Mouse (Mus musculus) spleen, postnatal 4 days (tissue): ENCODE measurements around the gene Ulk4.

Experiments used
- DNase-seq, 2 experiments: peaks; one replicate each; pipeline ENCODE4 v3.0.0; 2022; ENCODE audit warnings: low spot score in 2 of 2

The Ulk4 gene

DNA sequence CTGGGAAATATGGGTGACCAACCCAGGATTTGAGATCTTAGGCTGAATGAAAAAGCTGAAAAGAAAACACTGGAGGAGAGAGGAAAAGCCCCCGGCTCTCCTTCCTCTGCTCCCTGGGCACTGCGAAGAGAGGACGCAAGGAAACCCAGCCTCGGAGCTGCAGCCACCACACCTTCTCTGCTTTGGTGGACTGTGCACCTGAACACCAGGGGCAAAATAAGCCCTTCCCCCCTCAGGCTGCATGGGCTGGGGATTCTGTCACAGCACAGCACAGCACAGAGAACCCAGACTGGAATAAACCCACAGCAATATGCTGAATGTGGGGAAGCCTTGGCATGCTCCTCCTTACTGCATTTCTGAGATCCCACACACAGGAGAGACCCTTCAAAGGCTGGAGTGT lies 81.9 kb downstream of the Ulk4 start:
- no peak for DNase-seq

GRCm38 (mm10) chr9:121192601-121193370 lies 84.2 kb downstream of the Ulk4 start:
- DNase-seq: no peak

- DNase-seq: no peak
These were observed 89.2 kb downstream of the Ulk4 start for GRCm38 (mm10) chr9:121187811-121188210.

DNA sequence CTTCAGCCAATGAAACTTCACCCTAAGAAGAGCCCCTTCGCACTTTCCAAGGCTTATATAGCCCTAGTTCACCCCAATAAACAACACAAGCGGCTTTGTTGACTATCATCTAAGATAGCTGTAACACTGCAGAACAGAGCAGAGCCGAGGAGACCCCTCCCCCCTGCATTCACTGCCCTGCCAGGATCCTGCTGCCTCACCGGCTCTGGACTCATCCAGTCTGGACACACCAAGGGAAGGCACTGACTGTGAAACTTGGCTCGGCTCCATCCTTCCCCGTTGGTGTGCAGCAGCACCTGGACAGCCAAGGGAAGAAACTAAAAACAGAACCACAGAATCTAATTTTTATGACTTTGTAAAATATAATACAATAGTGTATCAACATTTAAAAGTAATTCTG lies 91.2 kb downstream of the Ulk4 start:
- DNase-seq: no peak

GRCm38 (mm10) chr9:121176350-121176749 lies 100.6 kb downstream of the Ulk4 start:
- DNase-seq: no peak

GRCm38 (mm10) chr9:121175201-121175600 lies 101.8 kb downstream of the Ulk4 start:
- DNase-seq: no peak

DNA sequence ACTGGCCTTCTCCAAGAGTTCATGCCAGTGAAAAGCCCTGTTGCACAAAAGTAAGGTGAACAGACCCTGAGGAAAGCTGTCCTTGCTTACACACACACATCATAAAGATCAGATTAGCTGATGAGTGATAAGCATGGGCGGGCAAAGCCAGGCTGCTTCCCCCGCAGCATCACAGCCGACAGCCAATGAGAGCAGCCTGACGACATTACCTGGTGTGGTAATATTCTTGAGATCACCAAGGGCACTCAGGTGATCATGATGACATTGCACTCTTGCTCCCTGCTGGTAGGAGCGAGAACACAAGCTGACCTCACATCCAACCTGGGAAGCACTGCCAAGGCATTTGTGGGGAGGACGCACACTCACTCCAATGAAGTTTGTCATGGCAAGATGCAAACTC lies 104.9 kb downstream of the Ulk4 start:
- DNase-seq: no peak

- DNase-seq: no peak
These were observed 105.4 kb downstream of the Ulk4 start for GRCm38 (mm10) chr9:121171609-121172008.

DNA sequence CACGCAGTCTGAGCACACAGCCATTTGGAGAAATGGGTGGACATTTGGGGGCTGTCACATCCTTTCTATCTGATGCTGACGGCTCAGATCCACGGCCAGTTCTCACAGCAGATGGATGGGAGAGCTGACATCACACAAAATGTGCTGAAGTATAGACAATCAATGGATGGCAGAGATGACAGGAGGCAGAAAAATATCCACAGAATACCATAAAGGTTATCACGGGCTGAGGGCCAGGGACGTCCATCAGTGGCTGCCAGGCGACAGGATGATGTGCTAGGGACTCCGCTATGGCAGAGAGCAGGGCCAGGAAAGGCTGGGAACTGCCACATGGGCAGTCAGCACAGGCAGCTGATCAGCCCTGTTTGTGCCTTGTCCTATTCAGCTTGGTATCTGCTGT lies 112.4 kb downstream of the Ulk4 start:
- no peak for DNase-seq

DNA sequence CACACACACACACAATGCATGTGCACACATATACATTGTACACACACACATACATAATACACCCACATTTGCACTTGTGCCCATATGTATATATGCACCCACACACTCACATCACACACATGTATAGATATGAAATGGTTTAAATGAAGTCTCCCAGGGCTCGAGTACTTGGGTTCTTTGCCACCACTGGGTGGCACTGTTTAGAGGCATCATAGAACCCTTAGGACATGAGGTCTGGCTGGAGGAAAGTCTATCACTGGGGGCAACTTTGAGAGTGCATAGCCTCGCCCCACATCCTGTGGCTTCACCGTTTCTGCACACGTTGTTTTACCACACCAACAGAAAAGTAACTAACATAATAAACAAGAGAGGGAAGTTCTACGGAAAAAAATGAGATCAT lies 114.2 kb downstream of the Ulk4 start:
- DNase-seq: no peak

DNA sequence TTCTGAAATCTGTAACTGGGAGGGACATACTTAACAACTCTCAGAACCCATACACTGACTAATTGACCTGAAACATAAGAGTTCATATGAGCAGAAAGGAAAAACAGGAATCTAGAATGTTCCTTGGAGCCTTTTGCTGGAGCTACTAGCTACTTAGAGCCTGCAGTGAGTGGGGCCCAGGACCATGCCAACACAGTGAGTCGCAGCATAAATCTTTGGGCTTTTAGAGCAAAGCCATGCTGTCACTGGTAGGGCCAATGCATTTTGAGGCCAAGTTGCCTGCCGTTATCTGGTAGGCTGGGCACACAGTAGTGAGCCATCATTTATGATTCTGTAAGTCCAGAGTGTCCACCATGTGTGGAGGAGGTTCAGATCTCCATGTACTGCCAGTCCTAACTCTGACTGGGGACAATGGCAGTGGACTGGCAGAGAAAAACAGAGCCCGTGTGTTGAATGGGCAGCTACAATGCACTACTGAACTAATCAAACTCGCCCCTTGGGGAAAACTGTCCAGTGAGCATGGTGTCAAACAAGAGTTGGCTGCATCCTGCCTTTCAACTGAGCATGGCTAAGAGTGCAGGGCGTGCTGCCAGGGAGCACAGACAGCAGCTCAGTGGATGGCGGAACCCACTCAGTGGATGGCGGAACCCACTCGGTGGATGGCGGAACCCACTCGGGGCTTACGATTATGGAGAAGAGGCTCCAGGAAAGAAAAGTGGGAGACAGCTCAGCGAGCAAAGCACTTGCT lies 115.0 kb downstream of the Ulk4 start:
- DNase-seq: no peak

DNA sequence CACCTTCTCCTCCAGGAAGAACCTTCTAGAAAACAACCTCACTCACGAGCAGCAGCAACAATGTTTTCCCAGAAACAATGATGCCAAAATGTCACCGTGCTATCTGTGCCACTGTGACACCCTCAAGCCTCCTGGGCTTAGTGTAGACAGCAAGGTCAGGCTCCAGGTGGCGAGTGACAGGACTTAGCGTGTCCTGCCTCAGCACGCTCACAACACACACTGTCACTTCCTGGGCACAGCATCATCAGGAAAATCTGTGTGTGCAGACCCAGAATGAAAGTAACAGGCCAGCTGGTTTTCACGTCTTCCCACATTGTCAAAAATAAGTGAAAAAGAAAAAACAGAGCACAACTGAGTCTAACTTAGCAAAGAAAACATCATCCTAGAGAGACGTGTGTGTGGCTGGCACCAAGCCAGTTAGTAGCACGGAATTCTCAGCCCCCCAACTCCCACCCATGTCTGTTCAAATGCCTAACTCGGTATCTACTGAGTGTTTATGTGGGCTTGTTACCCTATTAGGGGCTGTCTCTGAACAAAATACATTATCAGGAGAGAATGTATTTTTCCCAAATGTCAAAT lies 120.7 kb downstream of the Ulk4 start:
- no peak for DNase-seq

DNA sequence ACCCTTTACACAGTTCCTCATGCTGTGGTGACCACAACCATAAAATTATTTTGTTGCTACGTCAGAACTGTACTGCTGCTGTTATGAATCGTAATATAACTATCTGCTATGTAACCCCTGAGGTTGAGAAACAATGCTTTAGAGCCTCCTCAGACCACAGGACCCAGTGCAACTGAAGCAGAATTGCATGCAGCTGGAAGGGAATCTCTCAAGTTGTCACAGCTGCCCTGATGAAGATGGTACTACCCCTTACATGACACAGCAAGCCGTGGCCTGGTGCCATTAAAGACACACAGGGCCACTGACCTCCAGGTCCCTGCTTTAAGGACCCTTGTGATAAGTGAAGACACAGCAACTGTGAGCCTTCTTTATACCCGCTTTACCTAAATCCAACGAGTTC lies 123.7 kb downstream of the Ulk4 start:
- DNase-seq: no peak

DNA sequence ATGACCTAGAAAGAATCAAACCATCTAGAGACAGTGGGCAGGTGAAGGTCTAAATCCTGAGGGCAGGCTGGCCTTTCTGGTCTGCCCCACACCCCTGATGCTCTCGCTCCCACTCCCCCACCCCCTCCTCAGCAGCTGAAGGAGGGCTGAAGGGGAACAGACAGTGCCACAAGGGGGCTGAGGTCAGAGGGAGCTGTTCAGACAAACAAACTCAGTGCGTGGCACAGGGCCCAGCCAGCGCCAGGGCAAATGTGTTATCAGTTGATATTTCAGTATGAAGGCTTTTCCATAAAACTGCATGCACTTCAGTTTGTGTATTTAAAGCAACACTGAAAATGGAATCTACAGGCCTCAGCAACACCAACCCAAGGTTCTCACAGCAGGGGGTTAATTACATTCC lies 128.4 kb downstream of the Ulk4 start:
- DNase-seq: no peak

- no peak for DNase-seq
These were observed 133.8 kb downstream of the Ulk4 start for GRCm38 (mm10) chr9:121143208-121143607.

- DNase-seq: no peak
These were observed 144.4 kb downstream of the Ulk4 start for GRCm38 (mm10) chr9:121132549-121132948.

- no peak for DNase-seq
These were observed 147.5 kb downstream of the Ulk4 start for GRCm38 (mm10) chr9:121129533-121129932.

DNA sequence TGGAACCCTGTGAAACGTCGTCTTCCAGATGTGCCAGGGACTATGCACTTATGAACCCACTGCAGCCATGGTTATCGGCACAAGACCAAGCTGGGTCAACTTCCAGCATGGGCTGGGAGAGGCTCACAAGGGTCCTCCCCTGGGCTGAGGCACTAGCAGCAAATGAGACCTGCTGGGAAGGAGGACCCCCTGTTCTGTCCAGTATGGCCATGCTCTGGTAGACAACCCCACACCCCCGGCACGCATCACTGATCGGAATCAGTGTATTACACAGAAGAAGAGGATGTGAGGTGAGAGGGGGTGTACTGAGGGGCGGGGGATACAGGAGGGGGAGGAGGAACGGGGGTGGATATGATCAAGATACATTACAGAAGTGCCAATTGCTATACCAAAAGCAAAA lies 148.1 kb downstream of the Ulk4 start:
- no peak for DNase-seq

- no peak for DNase-seq
These were observed 150.0 kb downstream of the Ulk4 start for GRCm38 (mm10) chr9:121127025-121127424.

- no peak for DNase-seq
These were observed 152.3 kb downstream of the Ulk4 start for GRCm38 (mm10) chr9:121124705-121125104.

DNA sequence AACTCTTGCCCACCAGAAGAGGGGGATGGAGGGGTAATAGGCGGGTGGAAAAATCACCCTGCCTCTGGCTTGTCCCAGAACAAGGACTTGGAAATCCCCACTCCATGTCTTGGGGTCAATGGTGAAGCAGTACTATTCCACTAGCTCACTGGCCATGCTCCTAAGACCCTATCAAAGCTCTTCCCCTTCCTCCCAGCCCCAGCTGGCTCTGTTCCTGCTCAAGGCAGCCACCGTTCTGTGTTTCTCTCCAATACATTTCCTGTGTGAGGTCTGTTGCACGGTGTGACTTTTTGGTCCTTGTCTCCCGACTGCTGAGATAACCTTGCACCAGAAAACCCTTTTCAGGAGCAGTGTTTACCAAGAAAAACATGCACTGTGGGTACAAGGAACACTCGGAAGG lies 155.0 kb downstream of the Ulk4 start:
- no peak for DNase-seq

DNA sequence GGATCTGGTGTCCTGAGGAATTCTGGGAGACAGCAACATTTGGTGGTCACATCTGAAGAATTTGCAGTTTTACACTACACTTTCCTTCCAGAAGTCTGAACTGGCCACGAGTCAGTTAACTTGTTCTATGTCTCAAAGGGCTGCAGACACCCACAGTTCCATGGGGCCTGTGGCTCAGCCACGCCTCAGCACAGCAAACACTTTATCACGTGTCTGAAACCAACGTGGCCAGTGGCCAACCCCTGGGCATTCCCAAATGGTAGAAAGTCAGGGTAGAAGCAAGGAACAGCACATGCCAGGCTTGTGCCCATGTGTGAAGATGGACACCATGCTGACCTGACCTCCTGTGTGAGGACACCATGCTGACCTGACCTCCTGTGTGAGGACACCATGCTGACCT lies 159.1 kb downstream of the Ulk4 start:
- no peak for DNase-seq

- DNase-seq: no peak
These were observed 164.9 kb downstream of the Ulk4 start for GRCm38 (mm10) chr9:121112131-121112530.
